Mouse (Mus musculus) MEL-GATA-1-ER (cell line): Measurements from ENCODE around the gene Itch.
A peak's percentile ranks its signal among the peaks of the same experiment; 100 is the strongest.

Experiments
- DNase-seq: peaks from one replicate; pipeline ENCODE4 v3.0.0-alpha.2; 2012; ENCODE audit warnings: low read depth; ENCODE audit errors: extremely low read depth

The Itch gene

DNA sequence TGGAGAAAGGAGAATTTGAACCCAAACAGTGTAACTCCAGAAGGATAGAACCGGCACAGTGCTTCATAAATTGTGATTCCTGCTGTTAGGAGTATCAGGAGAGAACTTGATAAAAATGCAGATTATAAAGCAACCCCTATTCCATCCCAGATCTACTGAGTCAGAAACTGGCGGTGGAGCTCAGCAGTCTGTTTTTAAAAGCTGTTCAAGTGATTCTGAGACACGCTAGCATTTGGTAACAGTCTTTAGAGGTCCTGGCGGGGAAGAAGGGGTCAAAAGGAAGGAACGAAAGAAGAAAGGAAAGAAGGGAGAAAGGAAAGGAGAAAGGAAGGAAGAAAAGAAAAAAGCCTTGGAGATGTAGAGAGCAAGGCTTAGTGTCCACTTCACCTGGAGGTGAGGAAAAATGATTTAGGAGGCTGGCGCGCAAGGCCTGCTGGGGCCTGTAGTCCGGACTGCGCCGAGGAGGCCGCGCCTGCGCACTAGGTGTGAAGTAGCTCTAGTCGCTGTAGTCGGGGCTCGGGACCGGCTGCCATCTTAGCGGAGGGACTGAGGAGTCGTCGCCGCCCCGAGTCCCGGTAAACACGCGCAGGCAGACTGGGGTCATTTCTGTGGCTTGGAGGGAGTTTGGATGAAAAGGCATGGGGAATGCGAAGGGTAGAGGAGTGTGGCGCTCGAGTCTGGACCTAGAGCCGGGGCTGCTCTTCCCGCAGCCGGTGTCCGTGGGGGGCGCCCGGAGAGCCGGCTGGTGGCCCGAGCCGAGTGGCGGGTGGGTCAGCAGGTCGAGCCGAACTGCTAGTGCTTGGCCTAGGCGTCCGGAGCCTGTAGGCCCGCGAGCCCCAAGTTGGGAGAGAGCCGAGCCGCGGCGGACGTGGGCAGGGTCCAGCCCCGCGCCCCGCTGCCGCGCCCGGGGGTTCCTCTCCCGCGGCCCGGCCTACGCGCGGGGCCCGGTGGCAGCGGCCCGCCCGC is at the start of gene Itch:
Itch (plus strand) TSS at position 499 of the 966 bp plus-strand sequence.
- DNase-seq = peak; percentile 78

DNA sequence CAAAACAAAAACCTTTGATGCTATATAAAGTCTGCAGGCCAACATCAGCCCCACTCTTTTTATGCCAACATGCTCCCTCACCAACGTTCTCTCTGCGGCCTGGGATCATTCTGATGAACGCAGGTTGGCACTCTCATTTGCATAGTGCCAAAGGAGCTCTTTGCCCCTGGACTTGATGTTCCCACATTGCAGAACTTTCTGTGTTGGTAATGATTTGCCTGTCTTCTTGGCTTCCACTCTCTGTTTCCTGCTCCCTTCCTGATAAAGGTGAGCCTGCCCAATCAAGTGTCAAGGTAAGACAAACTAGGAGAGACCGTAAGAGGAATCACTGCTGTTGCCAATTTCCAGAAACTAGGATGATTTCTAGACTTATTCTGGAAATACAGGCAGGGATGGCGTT is 48.8 kb upstream of the Itch start:
- DNase-seq = no peak

DNA sequence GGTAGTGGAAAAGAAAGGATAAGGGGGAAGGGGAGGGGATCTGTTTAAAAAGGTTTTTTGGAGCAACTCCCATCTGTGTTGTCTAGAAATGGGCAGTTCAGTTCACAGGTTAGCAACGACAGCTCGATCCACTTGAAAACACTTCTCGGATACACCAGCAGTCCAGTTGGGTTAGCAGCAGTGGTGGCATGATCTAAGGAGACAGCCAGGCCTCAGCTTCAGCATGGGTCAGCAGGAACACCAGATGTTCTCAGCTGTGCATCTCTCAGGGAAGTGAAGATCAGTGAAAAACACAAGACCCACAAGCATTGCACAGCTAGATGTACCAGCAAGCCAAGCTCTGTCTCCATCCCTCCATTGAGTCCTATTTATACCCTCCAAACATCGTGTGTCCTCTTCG is 47.0 kb upstream of the Itch start:
- DNase-seq = no peak

DNA sequence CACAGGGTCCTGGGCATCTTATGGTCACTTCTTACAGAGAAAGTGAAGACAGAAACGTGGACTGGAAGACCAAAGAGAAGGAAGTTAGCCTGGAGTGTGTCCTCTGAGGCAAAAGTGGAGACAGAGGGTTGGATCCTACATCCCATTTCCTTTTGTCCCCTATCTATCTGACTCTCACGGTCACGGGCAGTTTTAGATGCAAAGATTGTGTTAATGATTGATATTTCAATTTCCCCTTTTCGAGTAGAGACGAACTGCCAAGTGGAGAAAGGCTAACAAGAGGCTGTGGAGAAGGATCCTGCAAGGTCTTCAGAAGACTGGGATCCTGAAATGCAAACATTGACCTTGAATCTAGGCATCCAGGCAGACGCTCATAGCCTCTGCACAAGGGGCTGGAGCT is 45.0 kb upstream of the Itch start:
- DNase-seq = no peak

DNA sequence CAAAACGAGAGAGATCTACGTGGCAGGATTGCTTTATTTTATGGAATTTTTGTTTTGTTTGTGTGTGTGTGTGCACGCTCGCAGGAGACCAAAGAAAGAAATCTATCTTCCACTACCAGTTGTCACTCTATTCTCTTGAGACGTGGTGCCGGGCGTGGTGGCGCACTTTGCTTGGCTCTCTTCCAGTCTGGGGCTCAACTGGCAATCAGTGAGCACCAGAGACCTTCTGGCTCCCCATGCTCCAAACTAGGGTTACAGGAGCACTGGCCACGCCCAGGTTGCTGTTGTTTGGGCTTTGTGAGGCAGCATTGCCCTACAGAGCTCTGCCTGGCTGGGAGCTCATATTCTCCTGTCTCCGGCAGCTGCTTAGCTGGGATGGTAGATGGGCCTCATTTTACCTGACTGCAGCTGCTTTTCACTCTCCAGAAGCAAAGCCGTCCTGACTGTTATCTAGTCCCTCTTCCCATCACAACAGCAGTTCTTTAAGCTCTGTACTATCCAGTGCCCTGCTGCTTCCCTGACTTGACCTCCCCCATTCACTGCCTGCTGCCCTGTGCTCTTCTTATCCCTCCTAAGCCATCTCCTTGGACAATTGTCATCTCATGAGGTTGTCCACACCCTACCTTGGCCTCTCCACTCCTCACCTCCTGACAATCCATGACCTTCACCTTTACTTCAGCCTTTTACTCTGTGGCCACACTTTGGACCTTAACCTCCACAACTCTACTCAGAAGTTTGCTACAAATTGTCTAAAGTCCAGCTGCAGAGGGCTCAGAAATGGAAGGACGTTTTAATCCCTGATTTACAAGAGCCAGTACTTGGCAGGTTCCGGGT is 42.2 kb upstream of the Itch start:
- peak; percentile 83 for DNase-seq

DNA sequence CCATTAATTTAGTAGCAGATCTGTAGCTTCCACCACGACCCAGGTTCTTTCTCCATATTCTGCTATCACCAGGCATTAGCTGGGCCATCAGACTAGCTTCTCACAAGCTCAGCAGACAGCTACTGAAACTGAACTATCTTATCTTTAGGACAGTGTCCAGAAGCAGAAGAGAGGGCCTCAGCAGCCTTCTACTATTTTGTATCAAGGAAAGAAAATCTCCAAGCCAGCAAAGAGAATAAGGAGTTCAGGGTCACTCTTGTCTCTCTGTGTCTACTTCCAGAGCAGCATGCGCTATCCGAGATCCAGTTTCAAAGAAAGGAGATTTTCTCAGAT is 41.6 kb upstream of the Itch start:
- DNase-seq = no peak

DNA sequence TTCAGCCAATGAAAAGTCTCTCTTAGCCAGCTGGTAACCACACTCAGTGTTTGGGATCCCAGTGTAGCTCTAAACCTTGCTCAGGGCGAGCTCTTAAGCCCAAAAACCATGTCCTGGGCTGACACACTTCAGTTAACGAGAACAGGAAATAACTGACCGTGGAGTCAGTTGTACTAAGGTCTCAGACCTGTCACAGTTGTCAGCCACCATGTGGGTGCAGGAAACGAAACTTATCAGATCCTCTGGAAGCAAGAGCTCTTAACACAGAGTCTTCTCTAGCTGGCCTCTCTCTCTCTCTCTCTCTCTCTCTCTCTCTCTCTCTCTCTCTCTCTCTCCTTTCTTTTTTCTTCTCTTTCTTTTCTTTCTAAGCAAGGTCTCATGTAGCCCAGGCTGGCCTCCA is 39.9 kb upstream of the Itch start:
- DNase-seq = no peak

DNA sequence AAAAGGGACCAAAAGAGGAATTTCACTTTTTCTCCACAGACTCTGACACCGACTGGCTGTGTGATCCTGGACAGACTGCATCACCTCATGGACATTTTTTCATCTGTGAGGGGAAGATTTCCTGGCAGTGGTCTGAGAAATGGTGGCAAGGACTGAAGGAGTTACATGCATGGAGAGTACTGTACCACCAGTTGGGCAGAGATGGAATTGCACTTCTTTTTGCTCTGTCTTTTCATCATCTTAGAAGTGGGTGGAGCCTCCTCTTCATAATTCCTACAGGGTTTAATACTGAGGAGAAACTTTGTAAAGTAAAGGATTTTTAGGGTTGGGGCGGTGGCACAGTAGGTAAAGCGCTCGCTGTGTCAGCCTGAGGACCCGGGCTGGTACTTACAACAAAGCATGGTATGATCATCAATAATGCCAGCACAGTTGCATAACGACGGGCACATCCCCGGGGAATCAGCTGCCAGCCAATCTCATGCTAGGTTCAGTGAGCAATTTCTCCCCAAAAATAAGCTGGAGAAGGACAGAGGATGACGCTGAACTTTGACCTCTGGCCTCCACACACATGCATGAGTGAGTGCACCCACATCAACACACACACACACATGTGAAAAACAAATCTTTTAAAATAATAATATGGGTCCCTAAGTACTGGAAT is 34.5 kb upstream of the Itch start:
- DNase-seq = peak; percentile 15

DNA sequence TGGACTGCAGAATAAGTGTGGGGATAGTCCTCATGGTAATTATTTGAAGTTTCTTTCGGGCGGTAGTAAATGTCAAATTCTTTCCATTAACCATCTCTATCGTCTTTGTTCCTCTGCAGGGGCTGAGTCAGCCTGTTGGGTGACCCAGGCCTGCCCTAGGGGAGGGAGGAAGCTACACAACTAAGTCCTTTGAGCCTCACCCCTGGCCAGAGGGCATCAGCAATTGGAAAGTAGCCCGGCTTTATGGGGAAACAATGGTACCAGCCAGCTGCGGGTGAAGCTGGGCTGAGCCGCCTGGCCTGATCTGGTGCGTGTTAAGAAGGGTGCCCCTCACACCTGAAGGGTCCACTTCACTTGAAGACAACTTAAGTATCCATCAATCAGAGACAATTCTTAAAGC is 33.9 kb upstream of the Itch start:
- no peak for DNase-seq

DNA sequence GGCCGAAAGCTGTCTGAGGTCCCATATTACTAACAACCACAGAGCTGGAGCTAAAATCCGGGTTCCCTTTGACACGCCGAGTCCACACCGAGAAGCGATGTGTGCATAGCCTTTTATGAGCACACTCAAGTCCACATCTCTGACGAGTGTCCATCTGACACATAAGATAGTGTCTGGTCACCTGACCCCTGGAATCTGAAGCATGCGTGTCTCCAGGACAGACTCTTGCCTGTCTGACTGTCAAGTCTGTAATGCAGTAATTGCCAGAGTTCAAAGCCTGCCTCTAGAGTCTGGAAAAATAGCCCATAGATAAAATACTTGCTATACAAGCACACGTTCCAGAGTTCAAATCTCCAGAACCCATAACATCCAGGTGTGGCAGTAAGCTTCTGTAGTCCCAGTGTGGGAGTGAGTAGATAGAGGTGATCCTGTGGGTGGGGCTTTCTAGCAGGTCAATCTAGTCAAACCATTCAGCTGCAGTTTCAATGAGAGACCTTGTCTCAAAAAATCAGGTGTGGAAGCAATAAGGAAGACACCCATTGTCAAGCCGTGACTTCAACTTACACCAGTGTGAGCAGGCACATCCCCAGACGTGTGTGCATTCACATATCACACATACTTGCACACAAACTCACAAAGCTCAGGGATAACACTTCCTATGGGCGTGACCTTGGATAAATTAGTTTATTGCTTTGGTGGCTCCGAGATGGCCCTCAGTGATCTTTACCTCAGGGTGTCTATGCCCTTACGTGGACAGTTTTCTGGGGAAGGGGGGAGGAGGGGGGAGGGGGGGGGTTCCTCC is 33.1 kb upstream of the Itch start:
- DNase-seq = no peak

DNA sequence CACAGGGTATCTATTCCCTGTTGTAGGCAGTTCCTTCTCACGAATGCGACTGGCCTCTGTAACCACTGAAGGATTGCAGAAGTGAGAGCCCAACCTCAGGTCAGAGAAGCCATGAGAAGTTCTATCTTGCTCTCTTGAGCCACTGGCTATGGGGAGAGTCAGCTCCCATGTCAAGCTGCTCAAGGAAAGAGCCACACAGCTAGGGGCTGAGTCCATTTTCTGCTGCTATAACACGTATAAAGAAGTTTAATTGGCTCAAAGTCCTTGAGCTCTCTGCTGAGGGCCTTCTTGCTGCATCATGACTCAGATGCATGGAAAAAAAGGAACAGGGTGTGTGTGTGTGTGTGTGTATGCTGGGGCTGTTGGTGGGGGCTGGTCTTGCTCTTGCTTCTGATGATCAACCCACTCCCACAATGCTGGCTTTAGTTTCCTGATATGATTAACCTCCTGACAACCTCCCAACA is 32.5 kb upstream of the Itch start:
- DNase-seq = no peak

DNA sequence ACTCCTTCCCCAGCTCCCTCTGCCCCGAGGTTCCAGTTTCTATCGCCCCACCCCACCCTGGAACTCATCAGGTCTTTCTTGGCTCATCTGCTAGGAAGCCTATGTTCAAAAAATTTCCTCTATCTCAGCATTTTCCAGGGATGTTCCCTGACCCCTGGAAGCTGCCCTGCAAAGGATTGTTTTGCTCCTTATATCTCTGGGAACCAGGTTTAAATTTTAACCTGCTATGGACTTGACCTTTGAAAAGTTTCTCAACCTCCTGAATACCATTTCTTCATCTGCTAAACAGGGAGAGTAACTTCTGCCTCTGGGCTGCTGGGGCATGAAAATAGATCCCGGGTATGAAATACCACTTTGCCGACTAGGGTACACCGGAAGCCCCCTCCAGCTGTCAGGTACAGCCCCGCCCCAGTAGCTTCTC is 31.5 kb upstream of the Itch start:
- no peak for DNase-seq

DNA sequence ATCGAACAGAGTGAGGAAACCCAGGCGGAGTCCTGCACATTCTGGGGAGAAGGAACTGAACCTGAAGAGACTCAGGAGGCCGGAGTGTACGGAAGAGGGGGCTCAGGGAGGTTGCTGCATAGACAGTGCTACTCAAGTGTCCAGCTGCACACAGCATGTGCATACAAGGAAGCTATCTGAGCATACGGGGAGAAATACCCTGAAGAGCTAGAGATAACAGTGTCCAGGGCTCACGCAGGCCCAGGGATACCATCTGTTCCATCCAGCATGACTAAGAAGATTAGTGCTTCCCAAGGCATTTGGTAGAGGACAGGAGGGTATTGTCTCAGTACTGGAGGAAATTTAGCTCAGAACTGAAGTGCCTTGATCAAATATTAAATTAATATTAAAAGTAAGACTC is 29.7 kb upstream of the Itch start:
- DNase-seq = no peak

DNA sequence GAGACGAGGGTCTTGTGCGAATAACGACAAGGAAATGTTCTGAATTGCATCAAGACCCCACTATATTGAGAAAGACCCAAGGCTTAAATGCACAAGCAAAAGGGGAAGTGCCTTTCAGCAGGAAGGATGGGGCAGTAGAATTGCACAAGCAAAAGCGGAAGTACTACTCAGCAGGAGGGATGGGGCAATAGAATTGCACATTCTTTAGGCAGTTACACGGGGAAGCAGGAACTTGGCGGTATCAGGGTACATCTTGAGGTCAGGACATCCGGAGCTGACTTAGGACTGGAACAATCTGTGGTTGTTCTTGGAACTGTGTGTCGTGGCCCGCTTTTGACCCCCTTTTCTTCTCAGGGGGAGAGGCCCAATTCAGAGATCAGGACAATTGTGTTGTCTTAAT is 26.0 kb upstream of the Itch start:
- DNase-seq = peak; percentile 50

DNA sequence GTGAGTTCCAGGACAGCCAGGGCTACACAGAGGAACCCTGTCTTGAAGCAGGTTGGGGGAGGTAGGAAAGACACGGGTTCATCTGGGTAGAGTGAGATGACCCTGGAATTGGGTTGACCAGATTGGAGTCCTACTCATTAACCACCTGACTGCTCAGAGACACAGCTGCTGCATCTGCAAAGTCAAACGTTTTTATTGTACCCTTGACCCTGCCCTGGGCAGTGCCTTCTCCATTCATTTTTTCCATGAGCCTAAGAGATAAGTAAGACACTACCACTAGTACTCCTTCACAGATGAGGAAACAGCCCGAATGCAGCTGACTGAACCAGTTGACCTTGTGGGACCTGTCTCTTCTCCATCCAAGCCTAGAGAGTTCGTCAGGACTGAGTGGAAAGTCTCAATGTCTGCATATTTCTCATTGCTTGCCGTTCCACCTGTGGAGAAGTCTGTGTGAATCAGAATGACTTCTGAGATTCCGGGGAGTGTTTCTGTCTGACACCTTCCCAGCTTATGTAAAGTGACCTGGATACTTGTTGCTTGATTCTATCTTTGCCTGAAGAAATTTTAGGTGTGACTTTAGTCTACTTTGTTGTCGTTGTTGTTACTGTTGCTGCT is 18.0 kb upstream of the Itch start:
- DNase-seq = no peak

DNA sequence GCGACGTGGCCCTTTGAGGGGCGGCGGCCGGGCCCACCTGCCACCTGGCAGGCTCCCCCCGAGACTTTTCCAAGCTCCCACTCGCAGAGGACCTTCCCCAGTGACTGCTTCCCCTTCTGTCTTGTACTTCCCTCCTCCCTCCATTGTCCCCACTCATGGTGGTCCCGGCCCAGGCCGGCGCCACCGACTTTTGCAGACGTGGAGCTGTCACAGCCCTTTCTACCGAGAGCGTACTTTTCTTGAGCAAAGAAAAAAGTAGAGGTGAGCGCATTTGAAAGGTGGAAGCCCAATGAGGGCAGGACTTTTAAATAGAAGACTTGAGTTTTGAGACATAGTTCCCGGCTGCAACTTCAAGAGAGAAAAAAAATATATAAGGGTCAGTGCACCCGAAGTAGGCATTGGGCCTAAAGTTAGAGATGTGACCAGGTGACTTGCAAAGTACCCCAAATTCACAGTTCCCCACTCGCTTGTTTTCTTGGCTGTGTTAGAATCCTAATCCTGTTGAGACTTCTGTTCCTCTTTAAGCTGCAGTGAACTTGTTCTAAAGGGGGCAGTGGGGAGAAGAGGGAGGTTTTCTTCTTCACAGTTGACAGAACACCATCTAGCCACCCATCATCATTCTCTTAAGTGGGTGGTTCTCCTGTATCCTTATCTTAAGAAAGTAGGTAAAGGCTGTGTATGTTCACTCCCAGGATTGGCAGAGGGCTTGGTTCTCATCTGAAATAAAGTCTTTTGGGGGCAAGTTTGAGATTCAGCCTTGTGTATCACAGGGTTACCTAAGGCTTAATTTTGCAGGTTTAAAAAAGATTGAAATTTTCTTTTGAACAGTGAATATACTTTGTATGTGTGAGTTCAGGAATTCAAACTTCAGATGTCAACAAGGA is 910 bp downstream of the Itch start:
- peak; percentile 28 for DNase-seq

DNA sequence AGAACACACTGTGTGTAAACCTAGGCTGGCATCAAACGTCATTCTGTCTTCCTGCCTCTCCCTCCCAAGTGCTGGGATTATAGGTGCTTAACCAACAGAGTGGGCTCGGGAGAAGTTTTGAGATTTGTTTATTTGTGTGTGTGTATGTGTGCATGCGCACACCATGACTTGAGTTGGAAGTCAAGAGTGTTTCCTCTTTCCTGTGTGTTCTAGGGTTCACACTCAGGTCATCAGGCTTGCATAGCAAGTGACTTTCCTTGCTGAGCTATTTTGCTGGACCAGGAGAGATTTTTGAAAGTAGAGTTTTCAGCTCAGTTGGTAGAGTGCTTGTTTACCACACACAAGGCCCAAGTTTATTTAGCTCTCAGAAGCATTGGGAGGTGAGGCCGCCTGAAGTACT is 1.8 kb downstream of the Itch start:
- DNase-seq = no peak

DNA sequence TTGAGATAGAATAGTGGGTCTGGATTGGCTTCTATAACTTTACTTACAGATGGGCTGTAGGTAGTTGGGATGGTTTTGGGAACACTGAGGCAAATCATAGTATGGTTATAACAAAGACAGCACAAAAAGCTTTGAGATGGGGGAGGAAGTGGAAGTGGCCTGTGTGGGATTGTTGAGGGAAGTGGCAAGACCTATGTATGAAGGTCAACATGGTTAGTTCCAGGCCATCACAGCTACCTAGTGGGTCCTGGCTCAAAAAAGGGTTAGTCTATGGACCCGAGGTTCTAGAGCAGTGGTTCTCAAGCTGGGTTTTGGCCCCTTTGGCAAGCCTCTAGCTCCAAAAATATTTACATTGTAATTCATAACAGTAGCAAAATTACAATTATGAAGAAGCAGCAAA is 2.2 kb downstream of the Itch start:
- DNase-seq = no peak

DNA sequence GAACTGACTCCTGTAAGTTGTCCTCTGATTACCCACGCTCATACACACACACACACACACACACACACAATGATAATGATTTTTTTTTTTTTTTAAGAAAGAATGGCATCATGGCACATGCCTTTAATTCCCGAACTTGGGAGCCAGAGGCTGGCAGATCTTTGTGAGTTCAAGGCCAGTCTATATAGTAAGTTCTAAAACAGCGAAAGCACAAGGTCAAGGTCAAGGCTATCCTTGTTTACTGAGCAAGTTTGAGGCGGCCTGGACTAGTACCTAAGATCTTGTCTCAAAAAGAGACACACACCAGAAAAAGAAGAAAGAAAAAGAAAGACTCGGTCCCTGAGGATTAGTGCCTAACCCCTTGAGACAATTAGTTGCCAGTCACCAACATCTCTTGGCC is 7.7 kb downstream of the Itch start:
- DNase-seq = no peak
